In the genomic region with DNA sequence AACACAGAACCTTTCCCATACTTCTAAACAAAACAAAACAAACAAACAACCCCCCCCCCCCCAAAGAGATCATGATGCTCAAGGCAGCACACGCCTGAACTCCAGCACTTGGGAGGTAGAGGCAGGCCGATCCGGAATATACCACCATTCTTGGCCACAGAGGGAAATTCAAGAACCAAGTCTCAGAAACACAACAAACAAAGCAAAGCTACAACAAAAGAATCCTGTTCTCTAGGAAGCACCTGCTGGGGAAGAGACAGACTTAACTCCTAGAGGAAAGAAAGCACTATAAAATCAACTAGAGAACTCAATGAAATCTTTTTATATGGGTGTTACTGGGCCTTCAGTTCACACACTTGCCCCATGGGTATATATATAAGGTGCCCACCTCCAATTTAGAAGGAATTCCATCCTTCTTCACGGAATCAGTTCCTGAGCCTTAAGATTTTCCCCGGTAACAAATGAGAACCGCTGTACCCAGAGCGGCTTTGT, we compare ENCODE assay signal across 8 mouse cellular contexts.
DNase-seq lines count a peak whose midpoint lies in the region; ATAC-seq and TF ChIP-seq lines count a peak whose summit lies in the region.

No protein-coding gene starts in this region.

- no peak for TF ChIP-seq EP300 in lung, postnatal 0 days (IDR thresholded peaks at IDR 0.05)

- no peak for DNase-seq in lung, postnatal 0 days (ENCODE audit: low spot score)
- no peak for DNase-seq in lung, postnatal 14 days
- no peak for DNase-seq in limb, embryonic 14.5 days (ENCODE audit: low spot score)
- DNase-seq in yolk sac, embryonic 10.5 days (ENCODE audit: low spot score): no peak
- no peak for DNase-seq in left cerebral cortex, postnatal 36 days (ENCODE audit: low spot score in 2 of 2)
- no peak for DNase-seq in thymus, postnatal 0 days (ENCODE audit: low spot score)

- H3K27me3 ChIP-seq in lung, postnatal 0 days (replicated peaks; ENCODE audit: insufficient read depth, low read length): no peaks in the 10 kb centered on the region
- H3K27me3 ChIP-seq in forebrain, embryonic 12.5 days: peaks cover 5% of the 10 kb centered on the region; the same call in 1 of the 2 replicates
- no peaks in the 10 kb centered on the region for H3K27me3 ChIP-seq in limb, embryonic 14.5 days (ENCODE audit: control insufficient read depth, insufficient read depth, low read length)
- no peaks in the 10 kb centered on the region for H3K27me3 ChIP-seq in stomach, embryonic 15.5 days (replicated peaks)

- H3K27ac ChIP-seq in lung, postnatal 0 days (ENCODE audit: low read length): peak overlapping the region; percentile 94
- peak overlapping the region; percentile 98 for H3K27ac ChIP-seq in forebrain, embryonic 12.5 days
- H3K27ac ChIP-seq in limb, embryonic 14.5 days (replicated peaks; ENCODE audit: low read depth, low read length): peak overlapping the region; percentile 97
- peak overlapping the region; percentile 96 for H3K27ac ChIP-seq in stomach, embryonic 15.5 days

- TF ChIP-seq POLR2A in limb, embryonic 14.5 days (IDR thresholded peaks at IDR 0.05; ENCODE audit: borderline replicate concordance, extremely low read depth, insufficient read depth, insufficient read length): no peak

- H3K4me2 ChIP-seq in lung, postnatal 0 days (replicated peaks; ENCODE audit: low read depth, low read length): peak overlapping the region; percentile 96
- H3K4me2 ChIP-seq in forebrain, embryonic 12.5 days: peak overlapping the region; percentile 60
- peak overlapping the region; percentile 89 for H3K4me2 ChIP-seq in limb, embryonic 14.5 days (replicated peaks; ENCODE audit: low read depth, low read length, severe bottlenecking)
- peak overlapping the region; percentile 85 for H3K4me2 ChIP-seq in stomach, embryonic 15.5 days

- H3K4me3 ChIP-seq in lung, postnatal 0 days (ENCODE audit: low read depth, low read length): peak overlapping the region; percentile 56
- H3K4me3 ChIP-seq in forebrain, embryonic 12.5 days (replicated peaks): peak overlapping the region; percentile 46
- H3K4me3 ChIP-seq in limb, embryonic 14.5 days (replicated peaks; ENCODE audit: low read length): peak overlapping the region; percentile 49
- H3K4me3 ChIP-seq in stomach, embryonic 15.5 days (replicated peaks): peak overlapping the region; percentile 59; the same call in 1 of the 2 replicates

- no peaks in the 10 kb centered on the region for H3K9me3 ChIP-seq in lung, postnatal 0 days (ENCODE audit: low read length)
- H3K9me3 ChIP-seq in forebrain, embryonic 12.5 days: no peaks in the 10 kb centered on the region
- no peaks in the 10 kb centered on the region for H3K9me3 ChIP-seq in limb, embryonic 14.5 days (ENCODE audit: control insufficient read depth, low read length)
- H3K9me3 ChIP-seq in stomach, embryonic 15.5 days: no peaks in the 10 kb centered on the region

- 40% methylated on average over 7 of the region's 7 CpGs for WGBS in lung, postnatal 0 days
- WGBS in forebrain, embryonic 12.5 days: 5% methylated on average over 7 of the region's 7 CpGs
- WGBS in limb, embryonic 14.5 days: 26% methylated on average over 7 of the region's 7 CpGs
- 43% methylated on average over 7 of the region's 7 CpGs for WGBS in stomach, embryonic 15.5 days

- H3K4me1 ChIP-seq in lung, postnatal 0 days (ENCODE audit: insufficient read depth, low read depth, low read length): peaks cover 13% of the 10 kb centered on the region; the same call in 1 of the 2 replicates
- peaks cover 74% of the 10 kb centered on the region for H3K4me1 ChIP-seq in forebrain, embryonic 12.5 days
- peaks cover 57% of the 10 kb centered on the region for H3K4me1 ChIP-seq in limb, embryonic 14.5 days (ENCODE audit: control insufficient read depth, insufficient read depth, low read length)
- peaks cover 26% of the 10 kb centered on the region for H3K4me1 ChIP-seq in stomach, embryonic 15.5 days

- TF ChIP-seq CTCF in lung, postnatal 0 days (IDR thresholded peaks at IDR 0.05): no peak

- H3K36me3 ChIP-seq in lung, postnatal 0 days (ENCODE audit: insufficient read depth, low read length): no peaks in the 10 kb centered on the region
- H3K36me3 ChIP-seq in forebrain, embryonic 12.5 days (replicated peaks): no peaks in the 10 kb centered on the region
- H3K36me3 ChIP-seq in limb, embryonic 14.5 days (ENCODE audit: control insufficient read depth, insufficient read depth, low read length): no peaks in the 10 kb centered on the region
- H3K36me3 ChIP-seq in stomach, embryonic 15.5 days: no peaks in the 10 kb centered on the region

- no peak overlapping the region for H3K9ac ChIP-seq in lung, postnatal 0 days (replicated peaks; ENCODE audit: low read depth)
- H3K9ac ChIP-seq in forebrain, embryonic 12.5 days: peak overlapping the region; percentile 71; the same call in 1 of the 2 replicates
- H3K9ac ChIP-seq in limb, embryonic 14.5 days (ENCODE audit: low read depth, low read length, severe bottlenecking): peak overlapping the region; percentile 84
- no peak overlapping the region for H3K9ac ChIP-seq in stomach, embryonic 15.5 days

- ATAC-seq in lung, postnatal 0 days: no peak
- no peak for ATAC-seq in forebrain, embryonic 12.5 days (ENCODE audit: low FRiP score)
- no peak for ATAC-seq in limb, embryonic 14.5 days (ENCODE audit: low FRiP score, low read depth)
- no peak for ATAC-seq in stomach, embryonic 15.5 days (ENCODE audit: insufficient read depth, low FRiP score, low read depth)

- intact Hi-C loops in left cerebral cortex, postnatal 36 days (cut with DNase I): loop anchor here (5.0 kb wide), 2 partner anchors 43 to 52 kb away; no protein-coding TSS in a partner anchor

Comparison
In these comparisons a context has a peak if more than half of its experiments do, and no peak if none do; other contexts are left out.
1. H3K9ac ChIP-seq: peak in forebrain, embryonic 12.5 days (single experiment) and limb, embryonic 14.5 days (single experiment); none in lung, postnatal 0 days (single experiment) and stomach, embryonic 15.5 days (single experiment).
2. Peak in every context shown above with its lines, with median percentiles within 50 percentile points of each other: H3K27ac ChIP-seq, H3K4me2 ChIP-seq and H3K4me3 ChIP-seq.